Mouse (Mus musculus) left cerebral cortex, adult 6 months (tissue): ENCODE results near the gene Teddm1a. TPM values are rescaled to one million over a fixed set of nuclear protein-coding genes. Genes with fewer than 3 reads are reported as not detected.

Source experiments
- long read RNA-seq, 2 experiments: library from polyadenylated mRNA; unstranded; transcript quantifications; one replicate each; pipeline ENCODE4 v2.0.0; 2019 to 2020
- polyA plus RNA-seq: library from polyadenylated mRNA; unstranded; fragments of <200 nt; fragmentation: Nextera tagmentation; gene quantifications from 2 replicates; pipeline ENCODE4 v1.2.3, GENCODE M21; 2021

Teddm1a gene
- not detected in 2 replicates for polyA plus RNA-seq
- long read RNA-seq, experiment 1, result 0 reads
- long read RNA-seq, experiment 2, result 0 reads

GRCm38 (mm10) chr1:153891442-153891841 is at the start of gene Teddm1a:
Gene Teddm1a, plus strand, starts transcription at chr1:153891742.

GRCm38 (mm10) chr1:153844042-153844441 is 47.5 kb upstream of the Teddm1a start, which contains the start of gene Rgsl1:
Gene Rgsl1, minus strand, starts transcription at chr1:153844142.

GRCm38 (mm10) chr1:153874045-153874444 is 17.5 kb upstream of the Teddm1a start, which contains the start of gene Teddm1b:
Gene Teddm1b, plus strand, starts transcription at chr1:153874345.

GRCm38 (mm10) chr1:153899731-153900380 is 8.3 kb downstream of the Teddm1a start, which contains the start of the genes Glul and Teddm2:
Gene Glul, plus strand, starts transcription at chr1:153899944.
Gene Teddm2, minus strand, starts transcription at chr1:153900228.

Other genes starting within 250 kb of the Teddm1a start
- gene Rgs8, start 238.7 kb upstream of the Teddm1a start, polyA plus RNA-seq, result 11.6 and 12.6 TPM in 2 replicates
- 6.1 and 6.4 TPM in 2 replicates for gene Rgs16, start 151.4 kb upstream of the Teddm1a start, polyA plus RNA-seq
- gene Rnasel, start 142.3 kb upstream of the Teddm1a start, polyA plus RNA-seq, result 4.7 and 7.8 TPM in 2 replicates
- gene Rgsl1, start 47.6 kb upstream of the Teddm1a start, polyA plus RNA-seq, result 0.33 and 0.39 TPM in 2 replicates
- gene Teddm1b, start 17.4 kb upstream of the Teddm1a start, polyA plus RNA-seq, result 0.89 and 1.1 TPM in 2 replicates
- 102 and 229 TPM in 2 replicates for gene Glul, start 8.2 kb downstream of the Teddm1a start, polyA plus RNA-seq
- gene Teddm2, start 8.5 kb downstream of the Teddm1a start, polyA plus RNA-seq, result 1.9 and 2.3 TPM in 2 replicates